In the genomic region with DNA sequence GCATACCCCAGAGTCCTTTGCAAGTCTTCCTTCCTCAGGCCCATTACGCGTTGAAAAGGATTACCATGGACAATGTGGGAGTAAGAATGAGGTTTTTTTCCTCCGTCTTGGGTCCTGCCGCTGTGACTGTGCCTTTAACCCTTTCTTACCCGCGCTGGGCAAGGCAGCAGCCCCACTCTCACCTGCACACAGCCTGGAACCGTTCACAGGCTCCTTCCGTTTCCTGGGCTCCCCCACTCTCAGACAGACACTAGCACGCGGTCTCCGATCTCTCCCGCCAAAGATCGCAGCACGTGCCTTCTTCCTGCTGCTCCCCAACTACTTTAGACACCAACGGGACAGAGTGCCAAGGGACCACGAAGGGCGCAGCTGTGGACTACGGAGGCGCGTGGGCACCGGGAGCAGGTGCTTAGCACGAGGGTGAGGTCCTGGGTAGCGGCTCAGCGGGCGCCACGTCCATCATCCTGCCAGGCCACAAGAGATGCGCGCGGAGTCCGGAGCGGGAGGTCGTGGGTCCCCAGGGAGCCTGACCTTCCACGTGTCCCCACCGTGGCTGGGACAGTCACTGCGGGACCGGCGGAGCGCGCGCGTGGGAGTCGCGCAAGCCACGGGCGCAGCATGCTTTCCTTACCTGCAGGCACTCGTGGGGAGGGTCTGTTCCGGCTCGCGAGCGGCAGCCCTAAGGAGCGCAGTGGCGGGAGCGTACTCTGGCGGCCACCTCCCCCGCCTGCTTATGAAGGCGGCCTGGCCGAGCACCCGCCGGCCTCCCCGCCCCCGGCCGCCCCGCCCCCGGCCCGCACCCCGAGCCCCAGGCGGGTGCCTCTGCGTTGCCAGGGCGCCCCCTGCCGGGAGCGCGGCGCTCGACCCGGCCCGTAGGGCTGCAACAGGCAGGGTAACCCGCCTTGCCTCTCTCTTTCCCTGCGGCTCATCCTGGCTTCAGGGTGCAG, we compare ENCODE assay signal across 8 mouse cellular contexts. TPM values are rescaled to one million over a fixed set of nuclear protein-coding genes. Genes with fewer than 3 reads are reported as not detected.
A peak's percentile ranks its signal among the peaks of the same experiment; 100 is the strongest.
DNase-seq lines count a peak whose midpoint lies in the region; ATAC-seq lines count a peak whose summit lies in the region.

Gene Alpl (minus strand): TSS at position 774 of the 947 bp plus-strand sequence.

- peak within 1 kb of the TSS; percentile 32; the same call in 1 of the 2 replicates for H3K9ac ChIP-seq in intestine, embryonic 14.5 days (ENCODE audit: low read length)
- peak within 1 kb of the TSS; percentile 32; the same call in 1 of the 2 replicates for H3K9ac ChIP-seq in limb, embryonic 13.5 days
- peak within 1 kb of the TSS; percentile 49 for H3K9ac ChIP-seq in midbrain, embryonic 16.5 days (ENCODE audit: low read depth, low read length)
- H3K9ac ChIP-seq in stomach, embryonic 14.5 days (replicated peaks; ENCODE audit: low read depth, low read length) = no peak within 1 kb of the TSS

- no peak within 1 kb of the TSS for H3K27ac ChIP-seq in intestine, embryonic 14.5 days (ENCODE audit: low read depth)
- no peak within 1 kb of the TSS for H3K27ac ChIP-seq in limb, embryonic 13.5 days
- H3K27ac ChIP-seq in midbrain, embryonic 16.5 days (ENCODE audit: low read length) = no peak within 1 kb of the TSS
- H3K27ac ChIP-seq in stomach, embryonic 14.5 days (ENCODE audit: low read length) = no peak within 1 kb of the TSS

- H3K27me3 ChIP-seq in intestine, embryonic 14.5 days (replicated peaks; ENCODE audit: control insufficient read depth, insufficient read depth, low read length) = peaks cover 26% of the 10 kb centered on the region
- peaks cover 53% of the 10 kb centered on the region for H3K27me3 ChIP-seq in limb, embryonic 13.5 days
- 0 out of 2 replicates have a peak, but pooled peaks cover 3% of the 10 kb centered on the region for H3K27me3 ChIP-seq in midbrain, embryonic 16.5 days (ENCODE audit: control insufficient read depth, insufficient read depth, low read depth, low read length)
- H3K27me3 ChIP-seq in stomach, embryonic 14.5 days (ENCODE audit: control insufficient read depth, insufficient read depth, low read length) = peaks cover 9% of the 10 kb centered on the region; the same call in 1 of the 2 replicates

- DNase-seq in frontal cortex, adult 2 months (ENCODE audit: extremely low spot score in 1 of 2, low spot score in 1 of 2) = peak in 1 of 2 experiments; percentile 69
- DNase-seq in frontal cortex, postnatal 14 days (ENCODE audit: low spot score in 2 of 2) = no peak
- DNase-seq in cerebellum, postnatal 36 days = peak; percentile 62 to 71
- DNase-seq in gastrocnemius, postnatal 36 days = peak; percentile 61 to 65
- peak; percentile 85 for DNase-seq in intestine, embryonic 14.5 days (ENCODE audit: low spot score)

- no peaks in the 10 kb centered on the region for H3K9me3 ChIP-seq in intestine, embryonic 14.5 days (ENCODE audit: control insufficient read depth, low read length)
- no peaks in the 10 kb centered on the region for H3K9me3 ChIP-seq in limb, embryonic 13.5 days
- no peaks in the 10 kb centered on the region for H3K9me3 ChIP-seq in midbrain, embryonic 16.5 days (replicated peaks; ENCODE audit: control insufficient read depth, low read length, poor library complexity, severe bottlenecking)
- H3K9me3 ChIP-seq in stomach, embryonic 14.5 days (ENCODE audit: control insufficient read depth, low read depth, low read length) = no peaks in the 10 kb centered on the region

- intact Hi-C loops in gastrocnemius, postnatal 36 days (cut with DNase I) = loop anchor here (1.0 to 5.0 kb wide), 2 partner anchors 41 to 66 kb away; no protein-coding TSS in a partner anchor

- H3K4me3 ChIP-seq in intestine, embryonic 14.5 days (ENCODE audit: low read depth, low read length) = peak within 1 kb of the TSS; percentile 42
- peak within 1 kb of the TSS; percentile 50 for H3K4me3 ChIP-seq in limb, embryonic 13.5 days
- peak within 1 kb of the TSS; percentile 39 for H3K4me3 ChIP-seq in midbrain, embryonic 16.5 days (ENCODE audit: low read depth, low read length)
- H3K4me3 ChIP-seq in stomach, embryonic 14.5 days (ENCODE audit: low read depth, low read length) = peak within 1 kb of the TSS; percentile 28

- peak within 1 kb of the TSS; percentile 91 for H3K4me2 ChIP-seq in intestine, embryonic 14.5 days (ENCODE audit: low read length)
- peak within 1 kb of the TSS; percentile 87 for H3K4me2 ChIP-seq in limb, embryonic 13.5 days (replicated peaks)
- peak within 1 kb of the TSS; percentile 79 for H3K4me2 ChIP-seq in midbrain, embryonic 16.5 days (ENCODE audit: low read length)
- H3K4me2 ChIP-seq in stomach, embryonic 14.5 days (replicated peaks; ENCODE audit: low read depth, low read length) = peak within 1 kb of the TSS; percentile 82

- under 1% methylated on average over 68 of the region's 78 CpGs for WGBS in intestine, embryonic 14.5 days
- under 1% methylated on average over 78 of the region's 78 CpGs for WGBS in limb, embryonic 13.5 days
- under 1% methylated on average over 65 of the region's 78 CpGs for WGBS in midbrain, embryonic 16.5 days
- 2% methylated on average over 77 of the region's 78 CpGs for WGBS in stomach, embryonic 14.5 days

- peak; percentile 61 for ATAC-seq in intestine, embryonic 14.5 days (replicated peaks; ENCODE audit: low FRiP score, low TSS enrichment, low read depth)
- ATAC-seq in limb, embryonic 13.5 days (ENCODE audit: low FRiP score, low read depth) = peak; percentile 67; the same call in 1 of the 2 replicates
- ATAC-seq in midbrain, embryonic 16.5 days = peak; percentile 71
- ATAC-seq in stomach, embryonic 14.5 days (ENCODE audit: insufficient number of reproducible peaks, insufficient read depth, low FRiP score, low read depth) = peak; percentile 73; the same call in 1 of the 2 replicates

- H3K4me1 ChIP-seq in intestine, embryonic 14.5 days (replicated peaks; ENCODE audit: control insufficient read depth, insufficient read depth, low read length) = peaks cover 8% of the 10 kb centered on the region; the same call in 1 of the 2 replicates
- H3K4me1 ChIP-seq in limb, embryonic 13.5 days = peaks cover 20% of the 10 kb centered on the region
- peaks cover 6% of the 10 kb centered on the region for H3K4me1 ChIP-seq in midbrain, embryonic 16.5 days (ENCODE audit: control insufficient read depth, insufficient read depth, low read length)
- peaks cover 14% of the 10 kb centered on the region; the same call in 1 of the 2 replicates for H3K4me1 ChIP-seq in stomach, embryonic 14.5 days (ENCODE audit: control insufficient read depth, insufficient read depth, low read length)

- no peaks in the 10 kb centered on the region for H3K36me3 ChIP-seq in intestine, embryonic 14.5 days (ENCODE audit: control insufficient read depth, insufficient read depth, low read length)
- no peaks in the 10 kb centered on the region for H3K36me3 ChIP-seq in limb, embryonic 13.5 days
- H3K36me3 ChIP-seq in midbrain, embryonic 16.5 days (ENCODE audit: control insufficient read depth, insufficient read depth, low read length) = no peaks in the 10 kb centered on the region
- no peaks in the 10 kb centered on the region for H3K36me3 ChIP-seq in stomach, embryonic 14.5 days (ENCODE audit: control insufficient read depth, insufficient read depth, low read length)

RNA-seq across cellular contexts. Expression of gene Alpl, which starts in this region (rescaled TPM):
- 12.3 and 13.5 TPM in 2 replicates for polyA plus RNA-seq in frontal cortex, adult 2 months (2012; rRNA removed)
- total RNA-seq in gastrocnemius, postnatal 36 days (2021) = 10 to 100 TPM; 14.1 to 15.9 TPM
- 7.0 and 8.7 TPM in 2 replicates for polyA plus RNA-seq in intestine, embryonic 14.5 days (2014; fragmentation: Nextera tagmentation; extraction: Ambion mirVana)
- polyA plus RNA-seq in limb, embryonic 13.5 days (2015; fragmentation: Nextera tagmentation; extraction: Ambion mirVana) = 12.0 and 15.3 TPM in 2 replicates
- polyA plus RNA-seq in midbrain, embryonic 16.5 days (2015; fragmentation: Nextera tagmentation; extraction: Ambion mirVana) = 9.1 and 12.1 TPM in 2 replicates
- polyA plus RNA-seq in stomach, embryonic 14.5 days (2014; fragmentation: Nextera tagmentation; extraction: Ambion mirVana) = 21.9 and 24.9 TPM in 2 replicates

Comparison
In these comparisons a context has a peak if more than half of its experiments do, and no peak if none do; other contexts are left out.
1. DNase-seq: peak in cerebellum, postnatal 36 days (2 of 2), gastrocnemius, postnatal 36 days (2 of 2) and intestine, embryonic 14.5 days (single experiment); none in frontal cortex, postnatal 14 days (0 of 2).
2. Peak in every context shown above with its lines, with median percentiles within 50 percentile points of each other: ATAC-seq, H3K4me2 ChIP-seq and H3K4me3 ChIP-seq.